Mouse (Mus musculus) kidney, postnatal 10 days (tissue): ENCODE results near the gene Fndc9.

Source experiments
- DNase-seq: peaks from one replicate; pipeline ENCODE4 v3.0.0; 2021; ENCODE audit warnings: mixed read lengths

The Fndc9 gene

DNA sequence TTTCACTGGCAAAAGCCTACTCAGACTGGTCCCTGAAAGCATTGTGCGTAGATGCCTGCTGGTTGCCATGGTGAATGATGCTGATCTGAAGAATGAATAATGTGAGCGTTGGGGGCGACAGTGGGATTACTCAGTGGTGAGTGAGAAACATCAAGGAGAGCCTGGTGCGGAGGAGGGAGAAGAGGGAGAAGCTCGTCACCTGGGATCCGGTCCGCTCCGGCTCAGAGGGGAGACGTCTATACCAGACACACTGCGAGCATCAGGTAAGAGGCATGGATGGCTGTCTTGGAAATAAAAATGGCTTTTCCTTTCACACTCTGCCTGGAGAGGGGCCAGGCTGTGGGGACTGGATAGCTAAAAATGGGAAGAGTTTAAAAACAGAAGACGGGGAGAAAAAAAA, at the start of gene Fndc9:
Fndc9 (plus strand) TSS at position 198 of the 400 bp plus-strand sequence.
- no peak for DNase-seq

DNA sequence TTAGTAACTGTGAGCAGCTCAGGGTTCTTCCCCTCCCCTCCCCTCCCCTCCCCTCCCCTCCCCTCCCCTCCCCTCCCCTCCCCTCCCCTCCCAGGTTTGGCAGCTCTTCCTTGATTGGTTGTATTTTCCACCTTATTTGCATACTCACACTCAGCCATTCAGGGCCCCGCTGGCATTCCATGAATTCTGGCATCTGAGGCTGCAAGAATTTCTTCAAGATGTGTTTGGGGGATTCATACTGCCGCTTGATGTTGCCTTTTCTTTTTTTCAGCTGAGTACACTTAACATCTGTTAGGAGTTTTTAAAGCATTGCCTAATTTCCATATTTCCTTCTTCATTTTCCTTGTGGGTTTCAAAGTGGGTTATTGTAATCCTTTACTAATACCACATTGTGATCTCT, 47.0 kb upstream of the Fndc9 start:
- no peak for DNase-seq

DNA sequence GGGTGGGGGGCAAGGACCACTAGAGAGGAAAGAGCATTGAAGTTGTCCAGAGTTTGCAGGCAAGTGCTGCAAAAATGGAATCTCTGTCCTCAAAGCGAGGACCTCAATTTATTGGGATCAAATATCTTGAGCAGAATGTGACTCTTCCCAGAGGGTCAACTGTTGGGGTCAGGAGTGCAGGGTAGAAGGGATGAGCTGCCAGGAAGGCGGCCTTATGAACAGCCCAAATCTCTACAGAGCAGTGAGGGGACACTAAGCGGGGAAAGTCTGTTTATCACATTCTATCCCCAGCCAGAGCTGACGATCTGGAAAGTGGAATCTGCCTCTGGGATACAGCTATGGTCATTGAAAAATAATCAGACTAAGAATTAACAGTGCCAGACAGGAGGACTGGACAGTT, 41.2 kb upstream of the Fndc9 start:
- DNase-seq: peak; percentile 82

DNA sequence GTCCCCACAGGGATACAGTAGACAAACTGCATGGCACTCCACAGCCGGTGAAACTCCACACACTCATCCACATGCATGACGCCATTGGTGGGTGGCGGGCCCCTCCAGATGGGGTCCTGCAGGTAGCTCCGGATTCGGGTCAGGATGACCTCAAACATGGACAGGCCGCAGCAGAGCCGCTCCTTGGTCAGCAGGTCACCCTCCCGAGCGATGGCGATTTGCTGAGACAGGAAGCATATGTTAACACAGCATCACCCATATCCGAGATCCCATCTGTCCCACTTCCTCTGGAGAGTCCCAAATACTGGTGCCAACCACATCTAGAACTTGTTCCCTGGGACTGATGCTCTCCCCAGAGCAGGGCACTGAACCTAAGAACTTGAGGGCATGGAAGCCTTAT, 34.7 kb upstream of the Fndc9 start:
- no peak for DNase-seq

DNA sequence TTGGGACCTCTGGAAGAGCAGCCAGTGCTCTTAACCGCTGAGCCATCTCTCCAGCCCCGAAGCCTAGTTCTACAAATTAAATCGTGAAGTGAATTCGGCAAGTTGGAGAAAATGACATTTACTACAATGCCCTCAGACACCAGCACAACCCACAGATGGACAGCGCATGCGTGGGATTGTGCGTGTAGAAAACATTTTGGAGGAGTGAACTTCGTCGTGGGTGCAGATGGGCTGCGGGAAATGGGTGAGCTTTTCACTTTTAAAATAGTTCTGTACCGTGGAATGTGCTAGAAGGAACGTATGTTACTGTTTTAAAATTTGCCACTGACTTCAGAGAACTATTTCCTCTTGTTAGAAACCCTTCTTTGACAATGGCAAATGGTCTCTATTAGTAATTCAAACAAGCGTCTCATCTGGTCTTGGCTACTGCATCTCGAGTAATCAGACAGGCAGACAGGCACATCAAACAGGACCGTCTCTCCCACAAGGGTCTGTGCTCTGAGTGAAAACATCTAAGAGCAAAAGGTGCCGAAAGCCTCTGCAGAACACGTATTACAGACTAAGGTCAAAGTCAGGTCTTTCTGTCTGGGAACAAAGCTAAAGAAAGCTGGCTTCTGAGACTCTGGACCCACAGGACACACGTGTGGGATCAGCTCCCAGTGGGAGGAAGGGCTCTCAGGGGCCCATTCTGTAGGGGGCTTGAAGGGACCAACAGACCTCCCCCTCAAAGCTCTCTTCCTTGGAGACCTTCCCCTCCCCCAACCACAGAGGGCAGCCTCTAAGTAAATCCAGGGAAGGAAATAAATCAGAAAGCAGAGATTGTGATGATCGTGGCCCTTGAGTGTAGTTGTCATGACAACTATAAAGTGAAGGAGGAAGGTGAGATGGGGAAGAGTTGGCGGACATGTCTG, 33.4 kb upstream of the Fndc9 start:
- no peak for DNase-seq

DNA sequence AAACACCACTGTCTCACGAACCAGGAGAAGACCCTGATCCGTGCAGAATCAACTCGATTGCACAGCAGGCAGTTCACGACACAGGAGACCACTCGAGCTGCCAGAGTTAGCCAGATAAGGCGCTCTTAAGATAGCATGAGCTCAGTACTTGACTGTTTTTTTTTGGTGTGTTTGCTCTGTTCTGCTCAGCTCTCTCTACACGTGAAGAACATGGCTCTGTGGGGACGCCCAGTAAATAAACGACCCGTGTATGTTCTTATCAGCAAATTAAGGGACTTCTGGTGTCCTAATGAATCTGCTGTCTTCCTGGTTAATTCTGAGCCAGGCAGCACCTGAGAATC, 32.8 kb upstream of the Fndc9 start:
- DNase-seq: no peak

DNA sequence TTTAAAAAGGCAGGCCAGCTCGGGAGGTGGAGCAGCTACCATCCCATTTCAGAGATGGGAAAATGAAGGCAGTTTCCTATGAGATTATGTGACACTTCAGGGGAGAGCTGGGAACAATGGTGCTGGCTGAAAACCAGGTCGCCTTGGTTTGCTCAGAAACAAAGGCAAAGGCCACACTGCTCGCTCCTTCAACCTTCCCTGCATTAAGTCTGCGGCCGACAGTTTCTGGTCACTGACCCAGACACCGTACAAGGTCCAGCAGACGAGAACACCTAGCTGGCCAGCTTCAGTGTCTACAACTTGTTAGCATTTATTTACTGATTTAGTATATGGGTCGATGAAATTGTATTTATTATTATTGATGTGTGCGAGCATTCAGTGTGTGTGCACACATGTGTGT, 30.5 kb upstream of the Fndc9 start:
- no peak for DNase-seq

DNA sequence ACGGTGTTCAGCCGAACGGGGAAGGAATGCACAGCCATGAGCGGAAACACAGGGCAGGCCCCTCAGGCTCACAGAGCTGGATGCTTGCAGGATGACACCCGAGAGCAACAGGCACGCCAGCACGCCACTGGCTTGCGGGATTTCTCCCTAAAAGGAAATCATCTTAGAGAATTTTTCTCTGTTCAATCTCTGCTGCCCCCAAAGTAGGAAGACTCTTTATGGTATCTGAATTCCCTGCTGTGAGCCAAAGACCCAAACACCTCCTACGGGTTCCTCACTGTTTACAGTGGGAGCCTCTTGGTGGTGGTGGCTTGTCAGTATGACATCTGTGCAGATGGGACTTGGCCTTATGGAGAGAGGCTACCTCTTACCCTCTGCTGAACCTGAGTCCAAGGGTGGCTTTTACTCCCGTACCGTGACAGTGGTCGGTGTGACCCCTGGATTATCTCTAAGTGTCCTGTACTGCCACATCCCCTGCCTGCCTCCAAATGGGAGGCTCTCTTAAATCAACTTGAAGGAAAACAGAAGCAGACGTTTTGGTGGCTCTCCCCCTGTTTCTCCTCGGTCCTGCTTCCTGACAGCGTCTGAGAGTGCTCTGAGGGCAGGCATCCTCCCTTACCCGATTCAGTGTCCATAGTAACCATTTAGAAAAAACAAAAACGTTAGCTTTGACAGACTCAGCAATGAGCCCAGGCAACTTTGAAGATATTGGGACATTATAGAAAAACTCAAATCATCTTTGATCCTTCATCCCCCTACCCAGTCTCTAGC, 29.5 kb upstream of the Fndc9 start:
- peak; percentile 58 for DNase-seq

DNA sequence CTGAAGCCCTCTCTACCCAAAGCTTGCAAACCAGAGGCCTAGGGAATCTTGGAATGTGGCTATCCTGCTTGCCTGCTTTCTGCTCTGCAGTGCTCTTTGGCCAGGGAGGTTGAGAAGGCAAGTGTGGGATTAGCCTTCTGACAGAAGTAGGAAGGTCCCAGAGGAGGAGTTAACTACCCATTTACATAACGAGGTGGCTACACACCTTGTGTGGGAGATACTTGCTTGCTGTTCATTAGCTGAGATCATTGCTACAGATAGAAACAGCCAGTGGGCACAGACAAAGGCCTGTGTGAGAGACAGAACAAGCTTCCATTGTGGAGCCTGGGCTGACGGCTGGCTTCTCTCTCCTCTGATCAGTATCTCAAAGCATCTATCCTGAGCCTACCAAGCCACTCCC, 25.4 kb upstream of the Fndc9 start:
- no peak for DNase-seq

DNA sequence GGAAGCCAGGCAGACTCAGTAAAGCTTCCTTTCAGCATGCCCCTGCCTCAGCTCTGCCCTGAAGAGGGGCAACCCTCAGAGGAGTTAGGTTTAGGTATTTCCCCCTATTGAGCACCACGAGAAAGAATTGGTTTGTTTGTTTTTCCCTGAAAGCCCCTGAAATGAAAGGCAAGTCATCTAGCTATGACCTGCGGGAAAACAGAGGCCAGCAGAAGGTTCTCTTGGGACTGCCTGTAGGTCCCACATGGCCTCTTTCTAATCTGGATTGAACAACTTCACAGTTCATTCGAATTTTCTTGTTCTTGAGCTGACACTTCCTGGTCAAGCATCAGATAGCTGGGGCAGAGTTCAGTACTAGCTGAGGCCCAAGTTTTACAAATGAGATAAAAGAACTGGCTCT, 23.5 kb upstream of the Fndc9 start:
- no peak for DNase-seq

DNA sequence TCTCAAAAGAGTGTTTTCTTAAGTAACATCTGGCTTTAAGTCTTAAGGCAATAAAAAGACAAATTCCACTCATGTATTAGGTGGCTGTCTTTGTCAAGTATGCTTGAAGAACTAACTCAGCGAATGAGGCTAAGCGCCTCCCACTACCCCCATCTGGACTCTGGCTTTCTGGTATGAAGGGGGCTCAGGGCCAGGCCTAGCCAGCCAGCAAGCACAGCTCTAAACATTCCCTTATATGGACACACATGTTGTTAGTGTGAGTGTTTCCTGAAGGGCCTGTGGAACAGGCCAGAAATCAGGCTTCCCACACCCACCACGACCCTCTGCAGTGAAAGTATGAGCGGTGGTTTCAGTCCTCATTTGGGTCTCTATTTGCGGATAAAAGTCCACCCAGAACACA, 21.5 kb upstream of the Fndc9 start:
- DNase-seq: peak; percentile 77

DNA sequence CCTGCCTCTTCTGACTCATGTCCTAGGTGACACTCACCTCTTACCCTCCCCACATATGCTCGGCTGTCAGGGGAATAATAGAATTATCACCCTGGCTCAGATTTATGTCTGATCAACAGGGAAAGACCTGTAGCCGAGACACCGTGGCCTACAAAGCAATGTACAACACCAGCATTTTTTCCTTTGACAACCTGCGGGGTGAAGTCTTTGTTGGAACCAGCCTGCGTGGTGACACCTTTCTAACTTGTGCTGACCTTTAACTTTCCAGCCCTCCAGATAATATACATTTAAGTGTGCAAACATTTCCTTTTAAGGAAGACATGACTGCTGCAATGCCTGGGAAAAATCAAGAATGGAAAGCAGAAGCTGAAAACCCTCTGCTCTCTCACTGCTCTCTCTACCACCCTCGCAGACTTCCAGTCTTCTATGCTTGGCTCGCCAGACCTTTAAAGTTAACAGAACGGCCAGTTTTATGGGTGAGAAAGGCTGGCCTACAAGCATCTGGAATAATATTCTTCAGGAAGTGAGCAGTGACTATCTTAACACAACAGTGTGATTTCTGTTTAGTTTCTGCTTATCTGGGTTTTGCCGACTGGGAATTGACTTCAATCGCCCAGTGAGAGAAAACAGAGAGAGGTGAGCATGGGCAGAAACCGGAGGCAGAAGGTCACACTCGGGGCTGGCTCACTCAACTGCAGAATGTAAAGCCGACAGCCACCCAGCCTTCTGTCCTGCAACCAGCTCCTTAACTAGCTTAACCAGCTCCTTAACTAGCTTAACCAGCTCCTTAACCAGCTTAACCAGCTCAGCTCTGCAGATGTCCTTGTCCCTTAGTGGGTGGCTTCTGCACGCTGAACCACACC, 20.7 kb upstream of the Fndc9 start:
- DNase-seq: peak; percentile 22

DNA sequence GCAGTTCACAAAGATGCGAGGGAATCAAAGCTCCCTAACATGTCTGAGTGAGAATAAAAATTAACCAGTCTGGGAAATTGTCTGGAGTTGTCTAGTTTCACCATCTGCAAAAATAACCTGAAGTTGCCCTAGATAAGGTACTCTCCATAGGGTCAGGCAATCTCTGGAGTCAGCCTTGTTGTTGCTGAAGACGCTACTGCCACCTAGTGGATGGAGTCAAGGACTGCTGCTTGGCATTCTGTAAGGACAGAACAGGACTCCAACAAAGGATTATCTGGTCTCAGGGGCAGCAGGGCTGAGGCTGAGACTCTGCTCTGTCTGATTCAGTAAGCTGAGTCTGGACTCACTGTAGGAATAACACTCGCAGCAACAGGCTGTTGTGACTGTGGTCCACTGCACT, 20.0 kb upstream of the Fndc9 start:
- DNase-seq: peak; percentile 79

DNA sequence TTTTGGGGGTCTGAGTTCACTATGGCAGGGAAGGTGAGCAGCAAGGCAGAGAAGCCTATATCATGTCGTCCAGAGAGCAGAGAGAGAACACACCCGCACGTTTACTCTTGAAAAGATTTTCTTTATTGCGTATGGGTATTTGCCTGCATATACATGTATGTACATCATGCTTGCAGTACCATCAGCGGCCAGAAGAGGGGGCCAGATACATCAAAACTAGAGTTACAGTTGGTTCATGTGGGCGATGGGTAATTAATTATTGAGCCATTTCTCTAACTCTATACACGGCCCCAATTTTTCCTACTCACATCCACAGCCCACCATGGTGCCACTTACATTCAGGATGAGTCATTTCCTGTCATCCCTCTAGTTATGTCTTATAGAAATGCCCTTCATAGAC, 18.7 kb upstream of the Fndc9 start:
- DNase-seq: peak; percentile 61

DNA sequence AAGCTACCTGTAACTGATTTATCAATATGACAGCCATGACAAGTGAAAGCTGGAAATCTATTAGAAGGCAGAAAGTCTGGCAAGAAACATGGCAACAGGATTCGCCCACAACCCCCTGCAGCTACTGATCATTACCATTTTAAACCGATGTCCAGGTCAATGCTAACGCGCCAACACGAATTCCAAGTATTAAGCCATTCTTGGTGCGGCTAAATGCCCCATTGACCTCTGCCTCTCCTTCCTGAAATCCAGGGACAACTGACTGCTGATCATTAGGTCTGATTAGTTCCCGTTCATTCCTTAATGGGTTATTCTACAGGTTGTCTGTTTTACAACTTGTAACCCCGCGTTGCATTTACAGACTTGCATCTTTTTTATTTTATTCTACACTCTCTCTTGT, 17.6 kb upstream of the Fndc9 start:
- DNase-seq: no peak

DNA sequence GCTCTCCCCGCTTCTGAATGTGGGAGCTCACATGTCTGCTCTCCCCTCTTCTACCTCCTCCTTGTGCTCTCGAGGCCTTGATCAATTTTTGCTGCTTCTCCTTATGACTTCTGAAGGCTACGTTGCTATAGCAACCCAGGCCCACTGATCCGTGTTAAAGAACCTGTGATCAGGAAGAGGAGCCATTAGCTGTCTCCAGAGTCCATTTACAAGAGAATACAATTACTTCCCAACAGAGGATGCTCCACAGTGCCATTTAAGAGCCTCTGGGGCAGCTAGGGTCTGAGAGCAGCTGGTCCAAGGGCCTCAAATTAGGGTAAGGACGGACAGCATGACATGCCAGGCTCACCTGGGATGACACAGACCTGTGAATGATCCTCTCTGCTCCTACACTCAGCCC, 16.7 kb upstream of the Fndc9 start:
- DNase-seq: no peak

DNA sequence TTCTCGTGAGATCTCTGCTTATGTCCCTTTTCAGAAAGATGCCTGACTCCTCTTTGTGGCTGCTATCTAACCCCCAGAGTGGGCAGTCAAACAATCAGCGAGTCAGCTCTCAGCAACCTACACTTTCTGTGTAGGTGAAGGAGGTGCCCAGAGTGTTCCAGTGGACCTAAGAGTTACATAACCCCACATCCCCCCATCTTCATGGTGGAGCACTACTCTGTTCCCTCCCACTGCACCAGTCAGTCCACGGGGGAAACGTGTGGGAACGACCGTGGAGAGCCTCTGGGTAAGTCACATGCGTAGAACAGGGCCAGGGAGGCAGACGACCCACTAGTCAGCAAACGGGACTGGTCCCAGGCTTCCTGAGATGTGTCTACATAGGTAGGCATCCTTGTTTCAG, 16.0 kb upstream of the Fndc9 start:
- no peak for DNase-seq

DNA sequence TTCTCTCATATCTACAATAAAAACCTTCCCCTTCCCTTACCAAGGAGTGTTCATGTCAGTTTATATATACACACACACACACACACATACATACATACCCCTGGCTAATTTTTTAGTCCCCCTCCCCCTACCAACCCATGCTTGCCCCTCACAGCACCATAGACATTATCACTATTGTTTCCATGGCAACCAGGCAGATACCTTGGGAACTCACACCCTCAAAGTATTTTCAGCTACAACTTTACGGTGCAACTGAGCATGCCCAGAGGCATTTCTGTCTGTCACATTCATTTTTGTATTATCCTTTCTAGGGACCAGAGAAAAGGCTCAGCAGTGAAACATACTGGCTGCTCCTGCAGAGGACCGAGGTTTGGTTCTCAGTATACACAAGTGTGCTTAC, 15.1 kb upstream of the Fndc9 start:
- no peak for DNase-seq

DNA sequence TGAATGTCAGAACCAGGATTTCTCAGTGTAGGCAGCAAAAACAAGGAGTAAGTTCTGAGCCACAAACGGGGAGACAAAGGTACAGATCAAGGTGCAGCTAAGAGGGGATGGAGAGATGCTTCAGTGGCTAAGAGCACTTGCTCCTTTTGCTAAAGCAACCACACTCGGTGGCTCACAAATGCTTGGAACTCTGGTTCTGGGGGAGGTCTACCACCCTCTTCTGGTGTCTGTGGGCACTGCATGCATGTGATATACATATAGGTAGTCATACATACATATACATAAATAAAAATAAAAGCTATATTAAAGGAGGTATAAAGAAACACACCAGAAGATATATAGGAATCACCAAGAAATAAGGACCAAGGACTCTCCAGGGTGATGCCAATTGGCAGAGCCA, 11.8 kb upstream of the Fndc9 start:
- DNase-seq: no peak

DNA sequence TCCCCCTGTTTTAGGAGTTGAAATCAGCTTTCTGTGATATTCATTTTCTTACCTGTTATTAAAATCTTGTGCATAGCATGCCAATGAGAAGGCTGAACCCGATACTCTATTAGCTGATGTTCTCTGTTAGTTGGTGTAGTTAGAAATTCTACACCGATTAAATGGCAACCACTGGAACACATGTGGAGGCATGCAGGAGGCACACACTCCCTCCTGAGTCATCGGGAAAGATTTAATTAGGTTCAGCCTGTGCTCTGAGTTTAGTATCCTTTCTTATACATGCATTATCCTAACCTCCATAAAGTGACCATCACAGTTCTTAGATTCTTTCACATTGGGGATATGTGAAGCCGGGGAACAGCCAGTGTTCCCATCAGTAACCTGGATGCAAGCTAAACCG, 10.0 kb upstream of the Fndc9 start:
- DNase-seq: no peak

DNA sequence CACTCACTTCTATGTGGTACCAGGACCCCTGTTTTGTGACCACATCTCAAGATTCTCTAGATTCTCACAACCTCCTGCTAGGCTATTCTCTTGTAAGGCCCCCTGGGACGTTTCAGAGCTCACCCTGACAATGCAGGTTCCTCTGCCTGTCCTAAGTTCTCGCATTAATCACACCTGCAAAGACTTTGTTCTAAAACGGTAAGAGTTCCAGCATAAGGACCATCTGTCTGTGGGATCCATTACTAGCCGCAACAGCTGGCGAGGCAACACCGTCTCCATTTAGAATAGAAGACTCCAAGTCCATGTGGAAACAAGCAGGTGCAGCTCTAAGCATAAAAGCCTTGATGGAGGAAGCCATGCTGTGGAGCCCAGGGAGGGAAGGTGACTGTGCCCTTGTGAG, 5.1 kb upstream of the Fndc9 start:
- no peak for DNase-seq

DNA sequence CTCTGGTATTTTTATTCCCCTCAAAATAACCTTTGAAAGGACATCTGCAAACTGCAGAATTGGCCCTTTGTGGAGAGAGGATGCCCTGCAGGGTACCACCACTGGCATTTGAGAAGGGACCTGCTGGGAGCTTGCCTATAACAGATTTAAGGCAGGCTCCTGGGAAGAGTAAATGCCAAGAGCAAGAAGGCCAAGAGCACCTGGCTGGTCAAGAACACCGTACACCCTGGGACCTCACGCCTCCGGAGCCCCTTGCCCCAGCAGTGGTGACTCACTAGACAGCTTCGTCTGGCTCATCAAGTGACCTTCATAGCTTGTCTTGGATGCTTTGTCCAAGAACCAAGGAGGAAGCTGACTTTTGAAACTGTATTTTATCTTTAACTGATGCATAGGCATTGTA, 2.5 kb upstream of the Fndc9 start:
- DNase-seq: no peak

DNA sequence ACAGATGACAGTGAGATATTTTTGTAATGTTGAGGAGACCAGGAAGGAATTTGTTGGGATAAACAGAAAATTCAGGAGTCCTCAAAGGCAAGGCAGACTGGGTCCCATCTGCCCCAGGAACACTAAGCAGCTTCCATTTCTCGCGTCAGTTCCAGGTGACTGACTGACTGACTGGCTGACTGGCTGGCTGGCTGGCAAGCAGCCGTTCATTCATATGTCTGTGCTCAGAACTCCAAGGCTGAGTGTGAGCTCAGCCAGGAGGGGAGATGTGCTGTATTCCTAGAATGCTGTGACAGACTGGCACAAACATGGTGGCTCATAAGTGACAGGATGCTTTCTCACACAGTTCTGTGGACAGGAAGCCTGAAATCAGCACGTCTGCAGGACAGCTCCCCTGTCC, 1.4 kb upstream of the Fndc9 start:
- DNase-seq: no peak

DNA sequence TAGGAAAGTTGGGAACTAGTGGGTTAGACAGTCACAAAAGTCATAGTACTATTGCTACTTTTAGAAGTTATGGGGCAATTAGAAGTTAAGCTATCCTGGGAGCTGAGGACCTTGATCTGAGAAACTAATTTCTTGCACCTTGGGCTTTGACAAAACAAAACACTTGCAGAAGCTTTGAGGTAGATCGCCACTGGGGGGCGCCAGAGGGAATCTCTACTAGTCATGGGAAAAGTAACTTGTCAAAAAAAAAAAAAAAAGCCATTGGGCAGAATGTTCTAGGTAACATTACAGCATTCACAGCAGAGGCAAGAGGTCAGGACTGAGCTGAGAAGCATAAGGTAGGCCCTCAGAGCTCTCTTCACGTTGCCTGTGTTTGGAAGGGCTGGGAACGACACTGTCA, 1.6 kb downstream of the Fndc9 start:
- peak; percentile 80 for DNase-seq
